Mouse (Mus musculus) liver, embryonic 16.5 days (tissue): ENCODE results near the gene Atad3a. TPM values are rescaled to one million over a fixed set of nuclear protein-coding genes. Genes with fewer than 3 reads are reported as not detected.
"Not testable (repeated sequence)": the region's sequence is repeated elsewhere in the genome, so short reads cannot be mapped to it uniquely, and the experiment has no call there.

Experiments
- ATAC-seq: fragments of 200-750 bp; cut with Nextera tagmentation; 2 replicates; pipeline ENCODE4 v1.8.0; 2017; ENCODE audit warnings: low read depth, mild to moderate bottlenecking, moderate number of reproducible peaks, moderate library complexity
- H3K27ac ChIP-seq: fragments of 300-500 bp; sonication (generic); 2 replicates; pipeline ENCODE4 v1.5.1; 2014; ENCODE audit warnings: mild to moderate bottlenecking, low read length
- H3K27me3 ChIP-seq: fragments of 300-500 bp; sonication (generic); 2 replicates; pipeline ENCODE4 v1.6.1; 2014; ENCODE audit warnings: low read depth, low read length, mixed read lengths; ENCODE audit not compliant: control insufficient read depth, insufficient read depth
- H3K36me3 ChIP-seq: fragments of 300-500 bp; sonication (generic); 2 replicates; pipeline ENCODE4 v1.6.1; 2014; ENCODE audit warnings: mild to moderate bottlenecking; ENCODE audit not compliant: control insufficient read depth, insufficient read depth
- H3K4me1 ChIP-seq: fragments of 300-500 bp; sonication (generic); 2 replicates; pipeline ENCODE4 v1.6.1; 2014; ENCODE audit warnings: low read depth, low read length, mixed read lengths; ENCODE audit not compliant: control insufficient read depth
- H3K4me2 ChIP-seq: fragments of 300-500 bp; sonication (generic); 2 replicates; pipeline ENCODE4 v1.6.1; 2014; ENCODE audit warnings: low read depth, low read length, mixed read lengths
- H3K4me3 ChIP-seq: fragments of 300-500 bp; sonication (generic); 2 replicates; pipeline ENCODE4 v1.5.1; 2014; ENCODE audit warnings: low read depth, mild to moderate bottlenecking, low read length
- H3K9ac ChIP-seq: fragments of 300-500 bp; sonication (generic); 2 replicates; pipeline ENCODE4 v1.6.1; 2014; ENCODE audit warnings: low read depth, low read length
- H3K9me3 ChIP-seq: fragments of 300-500 bp; sonication (generic); replicated peaks from 2 replicates; pipeline ENCODE4 v1.6.1; 2016; ENCODE audit warnings: low read length; ENCODE audit not compliant: control insufficient read depth
- WGBS: fragments of 180-500 bp; shearing (Covaris S2); extraction: QIAGEN DNeasy Blood & Tissue Kit; methylation state at CpG from one replicate; pipeline ENCODE4 v1.1.7; 2014; ENCODE audit not compliant: insufficient replicate concordance; 5-methylcytosine and 5-hydroxymethylcytosine counted together
- polyA plus RNA-seq: library from polyadenylated mRNA; unstranded; fragments of >200 nt; fragmentation: Nextera tagmentation; extraction: Ambion mirVana; gene quantifications from 2 replicates; pipeline ENCODE4 v1.2.1, GENCODE M21; 2015

Gene Atad3a
- polyA plus RNA-seq, 1 experiment from 2014 or later, result 49.5 TPM

GRCm38 (mm10) chr4:155746036-155746548 lies 14.8 kb downstream of the Atad3a start:
- WGBS, result 77% methylated on average over 8 of the region's 8 CpGs
- H3K4me3 ChIP-seq, result no peak overlapping the region
- no peak overlapping the region for H3K27ac ChIP-seq
- no peaks in the 10 kb centered on the region for H3K9me3 ChIP-seq
- H3K27me3 ChIP-seq, result no peaks in the 10 kb centered on the region
- H3K36me3 ChIP-seq, result peaks cover 34% of the 10 kb centered on the region
- H3K4me2 ChIP-seq, result no peak overlapping the region
- H3K9ac ChIP-seq, result no peak overlapping the region
- H3K4me1 ChIP-seq, result no peaks in the 10 kb centered on the region
- no peak for ATAC-seq

GRCm38 (mm10) chr4:155745136-155745535 lies 15.8 kb downstream of the Atad3a start:
- Histone ChIP-seq H3K4me3 (no peak overlapping the region), H3K9ac (no peak overlapping the region), H3K27me3 (no peaks in the 10 kb centered on the region), H3K36me3 (peaks cover 28% of the 10 kb centered on the region), H3K4me2 (no peak overlapping the region), H3K9me3 (no peaks in the 10 kb centered on the region), H3K27ac (no peak overlapping the region), H3K4me1 (no peaks in the 10 kb centered on the region)
- 77% methylated on average over 5 of the region's 5 CpGs for WGBS
- ATAC-seq, result no peak

- Histone ChIP-seq H3K36me3 (peaks cover 25% of the 10 kb centered on the region), H3K9ac (no peak overlapping the region), H3K4me1 (no peaks in the 10 kb centered on the region), H3K4me2 (no peak overlapping the region), H3K9me3 (no peaks in the 10 kb centered on the region), H3K27ac (no peak overlapping the region), H3K4me3 (no peak overlapping the region), H3K27me3 (no peaks in the 10 kb centered on the region)
- no peak for ATAC-seq
- 78% methylated on average over 8 of the region's 8 CpGs for WGBS
These were observed 16.4 kb downstream of the Atad3a start for GRCm38 (mm10) chr4:155744474-155744873.

- no peak overlapping the region for H3K4me2 ChIP-seq
- no peaks in the 10 kb centered on the region for H3K9me3 ChIP-seq
- no peak for ATAC-seq
- H3K36me3 ChIP-seq, result peaks cover 13% of the 10 kb centered on the region
- H3K27ac ChIP-seq, result no peak overlapping the region
- no peaks in the 10 kb centered on the region for H3K27me3 ChIP-seq
- H3K4me1 ChIP-seq, result no peaks in the 10 kb centered on the region
- WGBS, result 72% methylated on average over 5 of the region's 5 CpGs
- no peak overlapping the region for H3K4me3 ChIP-seq
- H3K9ac ChIP-seq, result no peak overlapping the region
These were observed 18.2 kb downstream of the Atad3a start for GRCm38 (mm10) chr4:155742684-155743083.

- not testable (repeated sequence) for H3K27me3 ChIP-seq, H3K36me3 ChIP-seq, H3K9me3 ChIP-seq, H3K4me2 ChIP-seq, H3K4me1 ChIP-seq, H3K4me3 ChIP-seq, H3K9ac ChIP-seq, ATAC-seq, H3K27ac ChIP-seq
- 77% methylated on average over 10 of the region's 10 CpGs for WGBS
These were observed 20.2 kb downstream of the Atad3a start for GRCm38 (mm10) chr4:155740681-155741080.

GRCm38 (mm10) chr4:155739741-155740636 lies 20.9 kb downstream of the Atad3a start:
- no peak overlapping the region for H3K4me2 ChIP-seq
- H3K4me1 ChIP-seq, result peaks cover 8% of the 10 kb centered on the region; the same call in 1 of the 2 replicates
- ATAC-seq, result no peak
- H3K4me3 ChIP-seq, result no peak overlapping the region
- H3K9ac ChIP-seq, result no peak overlapping the region
- WGBS, result 80% methylated on average over 37 of the region's 37 CpGs
- 0 out of 2 replicates have a peak, but pooled peaks cover 2% of the 10 kb centered on the region for H3K27me3 ChIP-seq
- peaks cover 6% of the 10 kb centered on the region for H3K36me3 ChIP-seq
- H3K9me3 ChIP-seq, result no peaks in the 10 kb centered on the region
- H3K27ac ChIP-seq, result no peak overlapping the region

- H3K9ac ChIP-seq, result no peak overlapping the region
- H3K27ac ChIP-seq, result no peak overlapping the region
- 0 out of 2 replicates have a peak, but pooled peaks cover 2% of the 10 kb centered on the region for H3K27me3 ChIP-seq
- H3K36me3 ChIP-seq, result peaks cover 6% of the 10 kb centered on the region
- H3K4me2 ChIP-seq, result no peak overlapping the region
- H3K4me1 ChIP-seq, result peaks cover 12% of the 10 kb centered on the region
- no peaks in the 10 kb centered on the region for H3K9me3 ChIP-seq
- 76% methylated on average over 6 of the region's 6 CpGs for WGBS
- ATAC-seq, result no peak
- H3K4me3 ChIP-seq, result no peak overlapping the region
These were observed 21.7 kb downstream of the Atad3a start for GRCm38 (mm10) chr4:155739152-155739551.

GRCm38 (mm10) chr4:155738262-155738661 lies 22.6 kb downstream of the Atad3a start:
- Histone ChIP-seq H3K4me1 (peaks cover 17% of the 10 kb centered on the region), H3K27ac (no peak overlapping the region), H3K9ac (no peak overlapping the region), H3K4me2 (no peak overlapping the region), H3K4me3 (no peak overlapping the region), H3K9me3 (no peaks in the 10 kb centered on the region), H3K27me3 (0 out of 2 replicates have a peak, but pooled peaks cover 2% of the 10 kb centered on the region), H3K36me3 (peaks cover 3% of the 10 kb centered on the region)
- 51% methylated on average over 8 of the region's 8 CpGs for WGBS
- ATAC-seq, result no peak

GRCm38 (mm10) chr4:155736421-155736820 lies 24.5 kb downstream of the Atad3a start:
- H3K9ac ChIP-seq, result no peak overlapping the region
- no peak overlapping the region for H3K4me2 ChIP-seq
- H3K4me3 ChIP-seq, result no peak overlapping the region
- 0 out of 2 replicates have a peak, but pooled peaks cover 2% of the 10 kb centered on the region for H3K27me3 ChIP-seq
- no peak overlapping the region for H3K27ac ChIP-seq
- 81% methylated on average over 5 of the region's 5 CpGs for WGBS
- no peaks in the 10 kb centered on the region; the same call in none of the 2 replicates for H3K36me3 ChIP-seq
- H3K9me3 ChIP-seq, result no peaks in the 10 kb centered on the region
- ATAC-seq, result no peak
- peaks cover 17% of the 10 kb centered on the region for H3K4me1 ChIP-seq
